Mouse (Mus musculus) stomach, postnatal 0 days (tissue): ENCODE results near the gene Fry. TPM values are rescaled to one million over a fixed set of nuclear protein-coding genes. Genes with fewer than 3 reads are reported as not detected.

Source experiments
- ATAC-seq: fragments of 200-750 bp; cut with Nextera tagmentation; 2 replicates; pipeline ENCODE4 v1.8.0; 2017; ENCODE audit not compliant: low FRiP score, low TSS enrichment
- DNase-seq: peaks from one replicate; pipeline ENCODE4 v3.0.0-alpha.2; 2016; ENCODE audit warnings: low spot score
- H3K27ac ChIP-seq: fragments of 300-500 bp; sonication (generic); replicated peaks from 2 replicates; pipeline ENCODE4 v1.5.1; 2014; ENCODE audit warnings: mild to moderate bottlenecking, control low read depth
- H3K27me3 ChIP-seq: fragments of 300-500 bp; sonication (generic); 2 replicates; pipeline ENCODE4 v1.6.1; 2014; ENCODE audit warnings: low read length; ENCODE audit not compliant: control insufficient read depth, insufficient read depth
- H3K36me3 ChIP-seq: fragments of 300-500 bp; sonication (generic); 2 replicates; pipeline ENCODE4 v1.6.1; 2014; ENCODE audit warnings: low read length, mixed read lengths; ENCODE audit not compliant: control insufficient read depth, insufficient read depth
- H3K4me1 ChIP-seq: fragments of 300-500 bp; sonication (generic); replicated peaks from 2 replicates; pipeline ENCODE4 v1.6.1; 2014; ENCODE audit warnings: antibody characterized with exemption; ENCODE audit not compliant: control insufficient read depth, insufficient read depth
- H3K4me2 ChIP-seq: fragments of 300-500 bp; sonication (generic); replicated peaks from 2 replicates; pipeline ENCODE4 v1.6.1; 2014; ENCODE audit warnings: low read depth, mild to moderate bottlenecking, control low read depth, moderate library complexity
- H3K4me3 ChIP-seq: fragments of 300-500 bp; sonication (generic); 2 replicates; pipeline ENCODE4 v1.5.1; 2014; ENCODE audit warnings: low read depth, low read length, control low read depth
- H3K9ac ChIP-seq: fragments of 300-500 bp; sonication (generic); 2 replicates; pipeline ENCODE4 v1.6.1; 2014; ENCODE audit warnings: mild to moderate bottlenecking, low read length, control low read depth, mixed read lengths
- H3K9me3 ChIP-seq: fragments of 300-500 bp; sonication (generic); 2 replicates; pipeline ENCODE4 v1.6.1; 2016; ENCODE audit warnings: low read length; ENCODE audit not compliant: control insufficient read depth
- CTCF ChIP-seq: IDR thresholded peaks from 2 replicates; pipeline ENCODE4 v1.5.1; 2016; ENCODE audit warnings: antibody characterized with exemption, low read depth, mild to moderate bottlenecking, moderate library complexity
- EP300 ChIP-seq: optimal IDR thresholded peaks from 2 replicates; pipeline ENCODE3; 2016; ENCODE audit warnings: antibody characterized with exemption
- WGBS: fragments of 180-500 bp; shearing (Covaris S2); extraction: QIAGEN DNeasy Blood & Tissue Kit; methylation state at CpG from one replicate; pipeline ENCODE4 v1.1.7; 2014; 5-methylcytosine and 5-hydroxymethylcytosine counted together
- polyA plus RNA-seq: library from polyadenylated mRNA; unstranded; fragments of >200 nt; fragmentation: Nextera tagmentation; extraction: Ambion mirVana; gene quantifications from 2 replicates; pipeline ENCODE4 v1.2.1, GENCODE M21; 2015

The Fry gene
- polyA plus RNA-seq, 1 experiment from 2014 or later, result 6.5 TPM

DNA sequence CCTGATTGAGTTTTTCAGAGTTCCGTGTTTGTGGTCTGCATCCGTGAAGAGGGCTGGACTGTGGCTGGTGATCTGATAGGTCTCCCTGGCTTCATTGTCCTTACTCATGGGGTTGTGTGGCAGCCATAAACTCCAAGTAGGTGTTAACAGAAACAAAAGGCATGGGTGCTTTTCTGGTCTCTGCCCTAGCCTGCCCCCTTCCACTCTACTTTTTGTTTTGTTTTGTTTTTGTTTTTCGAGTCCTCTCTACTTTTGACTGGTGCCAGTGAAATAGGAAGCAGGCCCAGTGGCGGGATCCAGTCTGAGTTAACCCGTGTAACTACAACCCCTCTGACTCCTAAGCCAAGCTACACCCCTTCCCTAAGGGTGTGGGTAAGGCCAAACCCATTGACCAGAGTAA lies 48.4 kb downstream of the Fry start:
- H3K27ac ChIP-seq, result no peak overlapping the region
- H3K27me3 ChIP-seq, result no peaks in the 10 kb centered on the region
- no peak overlapping the region for H3K9ac ChIP-seq
- 79% methylated on average over 5 of the region's 5 CpGs for WGBS
- DNase-seq (no peak), ATAC-seq (no peak)
- TF ChIP-seq EP300 (no peak), CTCF (no peak)
- H3K4me1 ChIP-seq, result no peaks in the 10 kb centered on the region
- H3K9me3 ChIP-seq, result no peaks in the 10 kb centered on the region
- H3K4me2 ChIP-seq, result no peak overlapping the region
- H3K4me3 ChIP-seq, result no peak overlapping the region
- H3K36me3 ChIP-seq, result no peaks in the 10 kb centered on the region

DNA sequence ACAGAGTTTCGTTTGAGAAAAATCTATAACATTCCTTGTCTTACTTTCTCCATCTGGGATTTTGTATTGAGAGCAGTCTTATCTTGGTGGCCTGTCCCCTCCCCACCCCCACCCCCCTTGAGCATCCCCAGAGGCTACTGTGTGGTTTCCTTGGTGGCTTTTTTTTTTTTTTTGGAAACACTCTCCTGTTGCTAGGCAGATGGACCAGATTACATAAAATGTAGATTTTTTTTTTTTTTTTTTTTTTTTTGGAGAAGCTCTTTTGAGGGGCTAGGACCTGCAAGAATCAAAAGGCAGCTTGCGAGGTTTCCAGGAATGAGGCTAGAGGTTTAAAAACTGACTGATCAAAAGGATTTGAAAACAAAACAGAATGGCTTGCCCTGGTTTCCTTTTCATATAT lies 48.8 kb downstream of the Fry start:
- ATAC-seq, result no peak
- 65% methylated on average over 2 of the region's 2 CpGs for WGBS

DNA sequence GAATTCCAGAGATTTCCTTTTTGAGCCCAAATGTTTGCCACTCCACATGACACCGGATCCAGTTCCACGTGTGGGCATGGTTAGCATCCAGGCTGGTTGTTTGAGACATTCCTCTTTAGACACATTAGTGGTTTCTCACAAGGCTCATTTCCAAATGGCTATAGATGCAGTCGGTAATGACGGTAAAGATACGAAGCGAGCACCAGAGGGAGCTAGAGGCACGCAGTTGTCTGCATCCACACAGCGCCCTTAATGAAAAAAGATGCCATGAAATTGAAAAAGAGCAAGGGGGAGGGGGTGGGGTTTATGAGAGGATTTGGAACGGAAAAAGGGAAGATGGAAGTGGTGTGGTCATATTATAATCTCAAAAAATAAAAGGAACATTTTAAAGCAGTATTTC lies 50.3 kb downstream of the Fry start:
- H3K4me2 ChIP-seq, result no peak overlapping the region
- H3K4me1 ChIP-seq, result no peaks in the 10 kb centered on the region
- peak; percentile 85 for TF ChIP-seq CTCF
- no peak for TF ChIP-seq EP300
- no peaks in the 10 kb centered on the region for H3K27me3 ChIP-seq
- no peak overlapping the region for H3K27ac ChIP-seq
- no peak overlapping the region for H3K9ac ChIP-seq
- H3K36me3 ChIP-seq, result no peaks in the 10 kb centered on the region
- WGBS, result 2% methylated on average over 9 of the region's 9 CpGs
- DNase-seq, result peak; percentile 74
- no peak overlapping the region for H3K4me3 ChIP-seq
- ATAC-seq, result peak; percentile 72
- H3K9me3 ChIP-seq, result no peaks in the 10 kb centered on the region

More for the DNA sequence above, 48.8 kb downstream of the Fry start:
- no peak overlapping the region for H3K9ac ChIP-seq
- H3K4me3 ChIP-seq, result no peak overlapping the region
- DNase-seq, result no peak
- no peaks in the 10 kb centered on the region for H3K36me3 ChIP-seq
- no peak overlapping the region for H3K4me2 ChIP-seq
- no peak overlapping the region for H3K27ac ChIP-seq
- no peaks in the 10 kb centered on the region for H3K4me1 ChIP-seq
- H3K27me3 ChIP-seq, result no peaks in the 10 kb centered on the region
- TF ChIP-seq CTCF, result no peak
- no peak for TF ChIP-seq EP300
- H3K9me3 ChIP-seq, result no peaks in the 10 kb centered on the region

DNA sequence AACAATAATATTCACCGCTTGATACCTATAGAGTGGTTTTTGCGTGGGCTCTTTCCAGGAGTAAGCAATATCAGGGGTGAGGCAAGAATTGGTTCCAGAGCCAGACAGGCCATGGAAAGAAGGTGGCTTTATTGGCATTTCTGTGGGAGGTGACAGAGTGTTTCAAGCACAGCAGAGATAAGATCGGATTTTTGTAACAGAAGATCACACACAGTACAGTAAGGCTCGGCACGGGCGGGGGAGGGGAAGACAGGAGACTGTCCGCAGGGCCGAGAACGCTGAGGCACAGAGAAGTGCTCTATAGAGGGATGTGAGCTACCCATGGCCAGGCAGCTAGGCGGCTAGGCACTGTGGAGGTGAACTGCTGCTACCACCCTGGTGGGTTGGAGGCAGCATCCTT lies 53.1 kb downstream of the Fry start:
- TF ChIP-seq EP300, result no peak
- TF ChIP-seq CTCF, result no peak
- Histone ChIP-seq H3K9me3 (no peaks in the 10 kb centered on the region), H3K4me2 (no peak overlapping the region), H3K4me1 (no peaks in the 10 kb centered on the region), H3K27me3 (no peaks in the 10 kb centered on the region), H3K27ac (no peak overlapping the region), H3K36me3 (no peaks in the 10 kb centered on the region), H3K4me3 (no peak overlapping the region), H3K9ac (no peak overlapping the region)
- DNase-seq (no peak), ATAC-seq (no peak)
- WGBS, result 54% methylated on average over 10 of the region's 10 CpGs

DNA sequence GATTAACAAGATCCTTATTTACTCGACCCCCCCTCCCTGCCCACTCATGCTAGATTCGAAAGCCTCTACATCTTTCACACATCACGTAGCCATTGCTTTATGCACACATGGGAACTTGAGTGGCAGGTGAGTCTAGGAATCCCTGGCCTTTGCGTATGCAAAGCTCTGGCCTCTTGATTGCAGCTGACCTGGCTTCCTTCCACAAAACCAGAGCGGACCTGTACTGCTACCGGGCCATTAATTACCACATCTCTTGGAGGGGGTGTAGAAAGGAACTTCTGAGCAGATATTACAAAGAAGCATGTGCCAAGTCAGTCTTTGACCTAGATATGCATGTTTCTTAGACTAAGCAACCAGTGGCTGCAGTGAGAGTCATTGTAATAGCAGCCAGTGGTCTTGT lies 55.4 kb downstream of the Fry start:
- Histone ChIP-seq H3K9me3 (no peaks in the 10 kb centered on the region), H3K4me2 (no peak overlapping the region), H3K27me3 (no peaks in the 10 kb centered on the region), H3K9ac (no peak overlapping the region), H3K27ac (no peak overlapping the region), H3K4me1 (no peaks in the 10 kb centered on the region), H3K4me3 (no peak overlapping the region), H3K36me3 (no peaks in the 10 kb centered on the region)
- TF ChIP-seq CTCF (no peak), EP300 (no peak)
- ATAC-seq, result no peak
- WGBS, result 61% methylated on average over 6 of the region's 6 CpGs
- DNase-seq, result no peak

DNA sequence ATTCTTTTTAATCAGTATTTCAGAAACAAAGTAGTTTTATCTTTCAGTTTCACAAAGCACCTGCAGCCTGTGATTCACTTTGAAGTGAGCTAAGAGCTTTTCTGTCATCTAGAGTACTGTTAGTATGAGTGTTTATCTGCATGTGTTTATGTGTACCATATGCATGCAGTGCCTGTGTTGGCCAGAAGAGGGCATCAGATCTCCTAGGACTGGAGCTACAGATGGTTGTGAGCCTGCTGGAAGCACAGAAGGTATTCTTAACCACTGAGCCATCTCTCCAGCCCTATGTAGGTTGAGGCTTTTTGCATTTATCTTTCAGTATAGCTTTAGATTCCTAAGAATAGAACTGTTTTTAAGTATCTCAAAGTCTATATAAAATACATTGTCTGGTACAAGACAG lies 56.5 kb downstream of the Fry start:
- Histone ChIP-seq H3K9me3 (no peaks in the 10 kb centered on the region), H3K4me3 (no peak overlapping the region), H3K27ac (no peak overlapping the region), H3K4me1 (no peaks in the 10 kb centered on the region), H3K4me2 (no peak overlapping the region), H3K9ac (no peak overlapping the region), H3K36me3 (no peaks in the 10 kb centered on the region), H3K27me3 (no peaks in the 10 kb centered on the region)
- DNase-seq (no peak), ATAC-seq (no peak)
- TF ChIP-seq EP300 (no peak), CTCF (peak; percentile 44)
